8 mouse cellular contexts compared by ENCODE assay signal in genomic region chr12:112665881-112666544, GRCm38 (mm10). TPM values are rescaled to one million over a fixed set of nuclear protein-coding genes. Genes with fewer than 3 reads are reported as not detected.
DNase-seq lines count a peak whose midpoint lies in the region; ATAC-seq and TF ChIP-seq lines count a peak whose summit lies in the region.

No protein-coding gene starts in this region.

- intact Hi-C loops in gastrocnemius, postnatal 14 days (cut with DNase I; ENCODE audit: low total_unique reads), result no loop called here

- peaks cover 100% of the 10 kb centered on the region for H3K4me1 ChIP-seq in heart, embryonic 13.5 days
- H3K4me1 ChIP-seq in embryonic facial prominence, embryonic 14.5 days (ENCODE audit: control insufficient read depth, insufficient read depth, low read length), result peaks cover 44% of the 10 kb centered on the region
- H3K4me1 ChIP-seq in heart, postnatal 0 days (ENCODE audit: control insufficient read depth, insufficient read depth), result peaks cover 59% of the 10 kb centered on the region
- H3K4me1 ChIP-seq in midbrain, embryonic 14.5 days (ENCODE audit: control insufficient read depth, insufficient read depth, low read length), result peaks cover 57% of the 10 kb centered on the region

- peak overlapping the region; percentile 45 for H3K4me2 ChIP-seq in heart, embryonic 13.5 days
- H3K4me2 ChIP-seq in embryonic facial prominence, embryonic 14.5 days (ENCODE audit: low read depth, low read length), result no peak overlapping the region
- H3K4me2 ChIP-seq in heart, postnatal 0 days (ENCODE audit: low read depth, low read length), result no peak overlapping the region
- peak overlapping the region; percentile 36 for H3K4me2 ChIP-seq in midbrain, embryonic 14.5 days (ENCODE audit: low read length)

- H3K9ac ChIP-seq in heart, embryonic 13.5 days, result peak overlapping the region; percentile 60
- H3K9ac ChIP-seq in embryonic facial prominence, embryonic 14.5 days (ENCODE audit: low read depth, low read length), result 0 out of 2 replicates have a peak overlapping the region, but pooled peaks have one; percentile 19
- 0 out of 2 replicates have a peak overlapping the region, but pooled peaks have one; percentile 10 for H3K9ac ChIP-seq in heart, postnatal 0 days (replicated peaks; ENCODE audit: low read depth, low read length)
- peak overlapping the region; percentile 20; the same call in 1 of the 2 replicates for H3K9ac ChIP-seq in midbrain, embryonic 14.5 days (replicated peaks; ENCODE audit: low read length)

- H3K36me3 ChIP-seq in heart, embryonic 13.5 days, result peaks cover 98% of the 10 kb centered on the region
- peaks cover 89% of the 10 kb centered on the region for H3K36me3 ChIP-seq in embryonic facial prominence, embryonic 14.5 days (ENCODE audit: control insufficient read depth, insufficient read depth, low read length)
- H3K36me3 ChIP-seq in heart, postnatal 0 days (replicated peaks; ENCODE audit: control insufficient read depth, insufficient read depth, low read length), result peaks cover 60% of the 10 kb centered on the region
- peaks cover 76% of the 10 kb centered on the region for H3K36me3 ChIP-seq in midbrain, embryonic 14.5 days (ENCODE audit: control insufficient read depth, insufficient read depth, low read length)

- peak overlapping the region; percentile 15; the same call in 1 of the 2 replicates for H3K4me3 ChIP-seq in heart, embryonic 13.5 days
- H3K4me3 ChIP-seq in embryonic facial prominence, embryonic 14.5 days (ENCODE audit: low read depth, low read length), result no peak overlapping the region
- no peak overlapping the region for H3K4me3 ChIP-seq in heart, postnatal 0 days (ENCODE audit: low read depth, low read length)
- no peak overlapping the region for H3K4me3 ChIP-seq in midbrain, embryonic 14.5 days (replicated peaks; ENCODE audit: low read depth, low read length)

- no peak for ATAC-seq in heart, embryonic 13.5 days (ENCODE audit: extremely low read depth, insufficient number of reproducible peaks, low FRiP score, low TSS enrichment)
- no peak for ATAC-seq in embryonic facial prominence, embryonic 14.5 days (ENCODE audit: low read depth)
- ATAC-seq in heart, postnatal 0 days (ENCODE audit: insufficient read depth, low read depth), result no peak
- no peak for ATAC-seq in midbrain, embryonic 14.5 days (ENCODE audit: low FRiP score, low TSS enrichment)

- 69% methylated on average over 9 of the region's 9 CpGs for WGBS in heart, embryonic 13.5 days
- 88% methylated on average over 7 of the region's 9 CpGs for WGBS in embryonic facial prominence, embryonic 14.5 days
- 60% methylated on average over 9 of the region's 9 CpGs for WGBS in heart, postnatal 0 days
- WGBS in midbrain, embryonic 14.5 days, result 94% methylated on average over 9 of the region's 9 CpGs

- no peaks in the 10 kb centered on the region for H3K27me3 ChIP-seq in heart, embryonic 13.5 days (replicated peaks)
- no peaks in the 10 kb centered on the region for H3K27me3 ChIP-seq in embryonic facial prominence, embryonic 14.5 days (replicated peaks; ENCODE audit: control insufficient read depth, insufficient read depth, low read length)
- H3K27me3 ChIP-seq in heart, postnatal 0 days (ENCODE audit: control insufficient read depth, insufficient read depth, low read length), result no peaks in the 10 kb centered on the region
- no peaks in the 10 kb centered on the region for H3K27me3 ChIP-seq in midbrain, embryonic 14.5 days (ENCODE audit: control insufficient read depth, insufficient read depth, low read length)

- no peak for TF ChIP-seq CTCF in heart, postnatal 0 days (IDR thresholded peaks at IDR 0.05; ENCODE audit: low read depth)

- peak overlapping the region; percentile 84 for H3K27ac ChIP-seq in heart, embryonic 13.5 days (replicated peaks)
- H3K27ac ChIP-seq in embryonic facial prominence, embryonic 14.5 days (replicated peaks; ENCODE audit: low read depth, low read length), result peak overlapping the region; percentile 52
- peak overlapping the region; percentile 36 for H3K27ac ChIP-seq in heart, postnatal 0 days (ENCODE audit: low read depth)
- peak overlapping the region; percentile 84 for H3K27ac ChIP-seq in midbrain, embryonic 14.5 days (replicated peaks; ENCODE audit: low read depth, low read length)

- no peak for TF ChIP-seq EP300 in heart, postnatal 0 days (IDR thresholded peaks at IDR 0.05; ENCODE audit: low read depth)

- no peak for DNase-seq in heart, adult 9 months (ENCODE audit: low spot score in 2 of 2)
- no peak for DNase-seq in embryonic facial prominence, embryonic 14.5 days (ENCODE audit: low spot score)
- DNase-seq in heart, postnatal 0 days (ENCODE audit: low spot score), result no peak
- no peak for DNase-seq in midbrain, embryonic 14.5 days
- DNase-seq in right cerebral cortex, postnatal 14 days, result no peak
- no peak for DNase-seq in gastrocnemius, postnatal 14 days
- DNase-seq in right cerebral cortex, adult 18-20 months, result no peak

- no peaks in the 10 kb centered on the region for H3K9me3 ChIP-seq in heart, embryonic 13.5 days
- no peaks in the 10 kb centered on the region for H3K9me3 ChIP-seq in embryonic facial prominence, embryonic 14.5 days (ENCODE audit: control insufficient read depth, low read length)
- no peaks in the 10 kb centered on the region for H3K9me3 ChIP-seq in heart, postnatal 0 days (replicated peaks; ENCODE audit: control insufficient read depth, low read length)
- no peaks in the 10 kb centered on the region for H3K9me3 ChIP-seq in midbrain, embryonic 14.5 days (ENCODE audit: control insufficient read depth, low read length)

RNA-seq across cellular contexts. Expression of gene Akt1, which starts 8.7 kb away (rescaled TPM):
- polyA plus RNA-seq in heart, embryonic 13.5 days (2015; fragmentation: Nextera tagmentation; extraction: Ambion mirVana), result 59.2 and 66.6 TPM in 2 replicates
- polyA plus RNA-seq in embryonic facial prominence, embryonic 14.5 days (2014; fragmentation: Nextera tagmentation; extraction: Ambion mirVana), result 76.4 and 84.0 TPM in 2 replicates
- 206 and 234 TPM in 2 replicates for total RNA-seq in heart, postnatal 0 days (2014; rRNA removed; ENCODE audit: low replicate concordance)
- 60.6 and 70.9 TPM in 2 replicates for polyA plus RNA-seq in heart, postnatal 0 days (2015; fragmentation: Nextera tagmentation; extraction: Ambion mirVana)
- 64.8 and 82.1 TPM in 2 replicates for polyA plus RNA-seq in midbrain, embryonic 14.5 days (2014; fragmentation: Nextera tagmentation; extraction: Ambion mirVana)
- 10 to 100 TPM; 78.3 to 89.4 TPM for total RNA-seq in gastrocnemius, postnatal 14 days (2021)

RNA-seq across cellular contexts. Expression of gene Zbtb42, which starts 12.6 kb away (rescaled TPM):
- polyA plus RNA-seq in heart, embryonic 13.5 days (2015; fragmentation: Nextera tagmentation; extraction: Ambion mirVana), result 5.8 and 6.2 TPM in 2 replicates
- polyA plus RNA-seq in embryonic facial prominence, embryonic 14.5 days (2014; fragmentation: Nextera tagmentation; extraction: Ambion mirVana), result 3.7 and 3.8 TPM in 2 replicates
- total RNA-seq in heart, postnatal 0 days (2014; rRNA removed; ENCODE audit: low replicate concordance), result 3.2 and 18.3 TPM in 2 replicates
- 4.6 TPM in 2 replicates for polyA plus RNA-seq in heart, postnatal 0 days (2015; fragmentation: Nextera tagmentation; extraction: Ambion mirVana)
- 1.9 and 3.5 TPM in 2 replicates for polyA plus RNA-seq in midbrain, embryonic 14.5 days (2014; fragmentation: Nextera tagmentation; extraction: Ambion mirVana)
- total RNA-seq in gastrocnemius, postnatal 14 days (2021), result 1 to 10 TPM; 1.3 to 2.1 TPM

RNA-seq across cellular contexts. Expression of gene Siva1, which starts 21.5 kb away (rescaled TPM):
- 129 and 149 TPM in 2 replicates for polyA plus RNA-seq in heart, embryonic 13.5 days (2015; fragmentation: Nextera tagmentation; extraction: Ambion mirVana)
- 211 and 239 TPM in 2 replicates for polyA plus RNA-seq in embryonic facial prominence, embryonic 14.5 days (2014; fragmentation: Nextera tagmentation; extraction: Ambion mirVana)
- 92.0 and 107 TPM in 2 replicates for total RNA-seq in heart, postnatal 0 days (2014; rRNA removed; ENCODE audit: low replicate concordance)
- polyA plus RNA-seq in heart, postnatal 0 days (2015; fragmentation: Nextera tagmentation; extraction: Ambion mirVana), result 62.2 and 71.1 TPM in 2 replicates
- 62.3 and 63.9 TPM in 2 replicates for polyA plus RNA-seq in midbrain, embryonic 14.5 days (2014; fragmentation: Nextera tagmentation; extraction: Ambion mirVana)
- total RNA-seq in gastrocnemius, postnatal 14 days (2021), result 10 to 100 TPM; 16.9 to 18.7 TPM

RNA-seq across cellular contexts. Expression of gene Adssl1, which starts 46.2 kb away (rescaled TPM):
- 69.3 and 83.9 TPM in 2 replicates for polyA plus RNA-seq in heart, embryonic 13.5 days (2015; fragmentation: Nextera tagmentation; extraction: Ambion mirVana)
- 23.2 and 26.5 TPM in 2 replicates for polyA plus RNA-seq in embryonic facial prominence, embryonic 14.5 days (2014; fragmentation: Nextera tagmentation; extraction: Ambion mirVana)
- 86.8 and 106 TPM in 2 replicates for total RNA-seq in heart, postnatal 0 days (2014; rRNA removed; ENCODE audit: low replicate concordance)
- polyA plus RNA-seq in heart, postnatal 0 days (2015; fragmentation: Nextera tagmentation; extraction: Ambion mirVana), result 159 and 176 TPM in 2 replicates
- polyA plus RNA-seq in midbrain, embryonic 14.5 days (2014; fragmentation: Nextera tagmentation; extraction: Ambion mirVana), result 2.8 and 3.1 TPM in 2 replicates
- total RNA-seq in gastrocnemius, postnatal 14 days (2021), result 100 to 1,000 TPM; 462 to 471 TPM

RNA-seq across cellular contexts. Expression of gene Cep170b, which starts 54.2 kb away (rescaled TPM):
- polyA plus RNA-seq in heart, embryonic 13.5 days (2015; fragmentation: Nextera tagmentation; extraction: Ambion mirVana), result 4.0 and 4.3 TPM in 2 replicates
- 13.3 and 14.4 TPM in 2 replicates for polyA plus RNA-seq in embryonic facial prominence, embryonic 14.5 days (2014; fragmentation: Nextera tagmentation; extraction: Ambion mirVana)
- total RNA-seq in heart, postnatal 0 days (2014; rRNA removed; ENCODE audit: low replicate concordance), result 10.1 and 17.6 TPM in 2 replicates
- 1.8 and 2.4 TPM in 2 replicates for polyA plus RNA-seq in heart, postnatal 0 days (2015; fragmentation: Nextera tagmentation; extraction: Ambion mirVana)
- polyA plus RNA-seq in midbrain, embryonic 14.5 days (2014; fragmentation: Nextera tagmentation; extraction: Ambion mirVana), result 31.7 and 33.7 TPM in 2 replicates
- total RNA-seq in gastrocnemius, postnatal 14 days (2021), result 10 to 100 TPM; 10.9 to 14.4 TPM

Comparison
In these comparisons a context has a peak if more than half of its experiments do, and no peak if none do; other contexts are left out.
1. H3K4me2 ChIP-seq: peak in heart, embryonic 13.5 days (single experiment) and midbrain, embryonic 14.5 days (single experiment); none in embryonic facial prominence, embryonic 14.5 days (single experiment) and heart, postnatal 0 days (single experiment).
2. H3K9ac ChIP-seq: peak in every context shown above with its lines; median percentile 60 in heart, embryonic 13.5 days; 20 in midbrain, embryonic 14.5 days; 19 in embryonic facial prominence, embryonic 14.5 days; 10 in heart, postnatal 0 days.
3. Peak in every context shown above with its lines, with median percentiles within 50 percentile points of each other: H3K27ac ChIP-seq.